Mouse (Mus musculus) liver, embryonic 12.5 days (tissue): Measurements from ENCODE around the gene Xndc1. TPM values are rescaled to one million over a fixed set of nuclear protein-coding genes. Genes with fewer than 3 reads are reported as not detected.

Experiments used
- ATAC-seq: fragments of 200-750 bp; cut with Nextera tagmentation; 2 replicates; pipeline ENCODE4 v1.8.0; 2017; ENCODE audit warnings: moderate number of reproducible peaks, mild to moderate bottlenecking, moderate library complexity
- H3K27ac ChIP-seq: fragments of 300-500 bp; sonication (generic); 2 replicates; pipeline ENCODE4 v1.5.1; 2016; ENCODE audit warnings: mild to moderate bottlenecking
- H3K27me3 ChIP-seq: fragments of 300-500 bp; sonication (generic); replicated peaks from 2 replicates; pipeline ENCODE4 v1.6.1; 2016; ENCODE audit warnings: mild to moderate bottlenecking, moderate library complexity
- H3K36me3 ChIP-seq: fragments of 300-500 bp; sonication (generic); 2 replicates; pipeline ENCODE4 v1.6.1; 2016; ENCODE audit warnings: mild to moderate bottlenecking, moderate library complexity
- H3K4me1 ChIP-seq: fragments of 300-500 bp; sonication (generic); 2 replicates; pipeline ENCODE4 v1.6.1; 2016
- H3K4me2 ChIP-seq: fragments of 300-500 bp; sonication (generic); 2 replicates; pipeline ENCODE4 v1.6.1; 2016; ENCODE audit warnings: mild to moderate bottlenecking, moderate library complexity
- H3K4me3 ChIP-seq: fragments of 300-500 bp; sonication (generic); 2 replicates; pipeline ENCODE4 v1.5.1; 2016; ENCODE audit warnings: mild to moderate bottlenecking, moderate library complexity
- H3K9ac ChIP-seq: fragments of 300-500 bp; sonication (generic); 2 replicates; pipeline ENCODE4 v1.6.1; 2016; ENCODE audit warnings: mild to moderate bottlenecking, moderate library complexity
- H3K9me3 ChIP-seq: fragments of 300-500 bp; sonication (generic); replicated peaks from 2 replicates; pipeline ENCODE4 v1.6.1; 2016; ENCODE audit warnings: mild to moderate bottlenecking, moderate library complexity
- WGBS: fragments of 180-500 bp; shearing (Covaris S2); methylation state at CpG from one replicate; pipeline ENCODE4 v1.1.7; 2016; ENCODE audit not compliant: insufficient replicate concordance; 5-methylcytosine and 5-hydroxymethylcytosine counted together
- polyA plus RNA-seq: library from polyadenylated mRNA; unstranded; fragments of >200 nt; fragmentation: Nextera tagmentation; extraction: Ambion mirVana; gene quantifications from 2 replicates; pipeline ENCODE4 v1.2.1, GENCODE M21; 2016

Xndc1 gene
- polyA plus RNA-seq, 1 experiment from 2014 or later, result 21.0 TPM

DNA sequence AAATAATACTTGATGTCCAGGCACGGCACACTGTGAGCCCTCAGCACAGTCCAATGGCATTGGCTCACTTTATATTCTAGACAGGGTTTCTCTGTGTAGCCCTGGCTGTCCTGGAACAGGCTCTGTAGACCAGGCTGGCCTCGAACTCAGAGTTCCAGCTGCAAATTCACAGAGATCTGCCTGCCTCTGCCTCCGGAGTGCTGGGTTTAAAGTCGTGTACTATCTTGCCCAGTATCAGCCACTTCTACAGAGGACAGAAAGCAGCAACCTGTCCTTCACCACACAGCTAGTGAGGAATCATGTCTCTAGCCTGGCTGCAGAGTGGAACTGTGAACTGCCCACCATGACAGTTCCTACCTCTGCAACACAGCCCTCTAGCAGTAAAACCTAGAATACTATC lies 44.4 kb downstream of the Xndc1 start:
- peaks cover 28% of the 10 kb centered on the region for H3K27me3 ChIP-seq
- H3K4me3 ChIP-seq, result no peak overlapping the region
- no peak overlapping the region for H3K27ac ChIP-seq
- peaks cover 19% of the 10 kb centered on the region for H3K4me1 ChIP-seq
- WGBS, result 54% methylated on average over 4 of the region's 4 CpGs
- ATAC-seq, result no peak
- H3K9me3 ChIP-seq, result no peaks in the 10 kb centered on the region
- H3K36me3 ChIP-seq, result no peaks in the 10 kb centered on the region
- H3K4me2 ChIP-seq, result no peak overlapping the region
- H3K9ac ChIP-seq, result no peak overlapping the region

DNA sequence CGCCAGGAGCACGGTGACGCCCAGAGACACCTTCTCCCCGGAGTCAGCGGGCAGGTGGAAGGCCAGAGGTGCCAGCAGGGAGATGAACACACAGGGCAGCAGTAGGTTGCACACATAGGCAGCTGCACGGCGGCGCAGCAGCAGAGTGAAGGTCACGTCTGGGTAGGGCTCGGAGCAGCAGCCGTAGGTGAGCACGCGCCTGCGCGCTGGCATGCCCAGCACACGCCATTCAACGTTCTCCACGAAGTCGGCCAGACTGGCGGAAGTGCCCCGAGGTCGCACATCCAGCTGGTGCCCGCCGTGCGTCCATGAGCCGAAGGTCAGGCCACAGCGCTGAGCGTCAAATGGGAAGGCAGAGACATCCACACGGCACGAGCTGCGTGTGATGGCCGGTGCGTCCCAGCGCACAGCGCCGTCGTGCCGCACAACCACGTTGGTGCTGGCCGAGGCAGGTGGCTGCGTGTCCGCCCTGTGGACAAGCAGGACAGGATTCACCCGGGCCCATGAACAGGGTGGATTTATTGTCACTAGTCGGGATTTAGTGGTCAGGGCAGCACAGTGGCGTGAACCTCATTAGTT lies 47.9 kb downstream of the Xndc1 start:
- no peak overlapping the region for H3K4me2 ChIP-seq
- no peaks in the 10 kb centered on the region for H3K9me3 ChIP-seq
- H3K27me3 ChIP-seq, result peaks cover 22% of the 10 kb centered on the region
- H3K27ac ChIP-seq, result no peak overlapping the region
- peaks cover 11% of the 10 kb centered on the region for H3K4me1 ChIP-seq
- H3K4me3 ChIP-seq, result no peak overlapping the region
- no peak overlapping the region for H3K9ac ChIP-seq
- 65% methylated on average over 45 of the region's 45 CpGs for WGBS
- no peak for ATAC-seq
- peaks cover 5% of the 10 kb centered on the region for H3K36me3 ChIP-seq

DNA sequence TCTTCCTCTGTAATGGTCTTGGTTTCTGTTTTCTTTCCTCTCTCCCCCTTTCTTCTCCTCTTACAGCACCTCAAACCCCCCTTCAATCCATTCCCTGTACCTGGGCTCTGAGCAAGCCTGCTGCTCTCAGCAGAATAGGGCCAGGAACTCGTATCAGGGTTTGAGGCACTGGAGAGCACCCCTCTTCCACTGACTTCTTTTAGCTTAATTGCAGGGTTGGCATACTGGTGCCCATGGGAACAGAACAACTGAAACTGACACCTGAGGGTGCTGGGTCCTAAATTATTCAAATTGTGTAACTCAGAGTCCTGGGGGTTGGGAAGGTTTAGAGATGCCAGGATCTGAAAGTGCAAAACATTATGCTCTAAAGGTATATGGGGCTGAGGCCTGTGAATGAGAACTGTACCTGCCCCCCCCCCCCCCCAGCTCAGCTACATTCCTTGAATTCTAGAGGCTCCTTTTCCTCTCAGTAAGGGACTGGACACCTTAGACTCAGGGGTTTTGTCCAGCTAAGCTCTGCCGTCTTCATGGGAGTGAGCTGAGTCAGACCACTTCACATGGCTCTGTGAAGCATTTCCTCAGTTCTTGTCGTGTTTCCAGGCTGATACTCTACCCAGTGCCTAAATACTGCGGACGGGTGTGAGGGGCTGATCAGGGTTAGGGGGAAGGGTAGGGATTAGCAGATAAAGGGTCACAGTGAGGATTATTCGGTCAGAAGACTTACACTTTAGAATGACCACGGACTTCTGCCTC lies 51.4 kb downstream of the Xndc1 start, which contains the start of gene Chrna10:
TSS of gene Chrna10 (minus strand) at position 250 of the 753 bp plus-strand sequence.
- peaks cover 22% of the 10 kb centered on the region for H3K27me3 ChIP-seq
- no peak within 1 kb of the TSS for H3K27ac ChIP-seq
- no peak within 1 kb of the TSS for H3K9ac ChIP-seq
- H3K4me2 ChIP-seq, result no peak within 1 kb of the TSS
- peaks cover 11% of the 10 kb centered on the region for H3K4me1 ChIP-seq
- ATAC-seq, result no peak
- H3K36me3 ChIP-seq, result peaks cover 39% of the 10 kb centered on the region
- H3K9me3 ChIP-seq, result no peaks in the 10 kb centered on the region
- WGBS, result 43% methylated on average over 7 of the region's 7 CpGs
- H3K4me3 ChIP-seq, result no peak within 1 kb of the TSS

DNA sequence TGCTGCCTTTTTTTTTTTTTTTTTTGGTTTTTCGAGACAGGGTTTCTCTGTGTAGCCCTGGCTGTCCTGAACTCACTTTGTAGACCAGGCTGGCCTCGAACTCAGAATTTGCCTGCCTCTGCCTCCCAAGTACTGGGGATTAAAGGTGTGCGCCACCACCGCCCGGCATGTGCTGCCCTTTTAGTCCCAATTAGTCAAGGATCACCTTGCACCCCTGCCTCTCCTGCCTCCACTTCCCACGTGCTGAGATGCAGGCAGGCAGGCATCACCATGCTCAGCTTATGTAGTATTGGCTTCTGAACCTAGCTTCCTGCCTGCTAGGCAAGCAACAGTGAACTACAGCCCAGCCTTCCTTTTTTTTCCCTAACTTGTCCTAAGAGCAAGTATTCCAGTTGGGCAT lies 52.1 kb downstream of the Xndc1 start:
- H3K27me3 ChIP-seq, result peaks cover 18% of the 10 kb centered on the region

DNA sequence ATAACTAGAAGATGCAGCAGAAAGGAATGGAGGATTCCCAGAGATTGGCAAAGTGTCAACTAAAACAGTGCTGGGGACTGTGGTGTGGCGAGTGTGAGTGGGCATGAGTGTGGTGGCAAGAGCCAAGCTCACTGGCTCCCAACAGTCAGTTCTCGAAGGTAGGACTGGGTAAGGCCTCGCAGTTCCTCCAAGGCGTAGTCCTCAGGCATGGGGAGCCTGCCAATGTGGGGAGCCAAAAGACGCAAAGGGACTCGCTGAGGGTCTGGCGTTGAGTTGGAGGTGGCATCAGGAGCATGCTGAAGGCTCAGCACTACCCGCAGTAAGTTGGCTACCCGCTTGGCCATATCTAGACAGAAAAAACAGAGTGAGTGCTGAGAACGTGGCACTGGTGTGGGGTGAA lies 55.0 kb downstream of the Xndc1 start:
- H3K27ac ChIP-seq, result no peak overlapping the region
- no peak overlapping the region for H3K9ac ChIP-seq
- no peak overlapping the region for H3K4me2 ChIP-seq
- ATAC-seq, result no peak
- H3K27me3 ChIP-seq, result 0 out of 2 replicates have a peak, but pooled peaks cover 7% of the 10 kb centered on the region
- no peaks in the 10 kb centered on the region for H3K9me3 ChIP-seq
- H3K4me3 ChIP-seq, result no peak overlapping the region
- peaks cover 75% of the 10 kb centered on the region for H3K36me3 ChIP-seq
- no peaks in the 10 kb centered on the region for H3K4me1 ChIP-seq
- 91% methylated on average over 10 of the region's 10 CpGs for WGBS

More for the DNA sequence above, 52.1 kb downstream of the Xndc1 start:
- Histone ChIP-seq H3K9ac (no peak overlapping the region), H3K36me3 (peaks cover 46% of the 10 kb centered on the region), H3K4me1 (peaks cover 11% of the 10 kb centered on the region), H3K4me2 (no peak overlapping the region), H3K4me3 (no peak overlapping the region), H3K27ac (no peak overlapping the region), H3K9me3 (no peaks in the 10 kb centered on the region)
- ATAC-seq, result no peak
- 71% methylated on average over 6 of the region's 6 CpGs for WGBS

DNA sequence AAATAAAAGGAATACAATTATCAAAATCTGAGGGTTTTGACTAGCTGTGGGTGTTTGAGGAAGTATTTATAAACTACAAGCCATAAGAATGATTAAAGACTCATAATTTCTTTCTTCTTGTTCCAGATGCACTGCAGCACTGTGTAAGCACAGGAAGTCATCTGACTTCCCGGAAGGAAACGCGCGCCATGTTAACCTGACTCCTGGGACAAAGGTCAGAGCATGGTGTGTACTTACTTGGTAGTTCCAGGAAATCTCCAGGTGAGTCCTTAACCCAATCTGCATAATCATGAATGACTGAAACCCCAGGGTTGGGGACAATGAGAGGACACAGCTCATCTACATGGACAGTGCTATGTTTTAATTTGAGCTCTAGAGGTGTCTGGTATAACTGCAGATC lies 67.1 kb downstream of the Xndc1 start:
- no peak overlapping the region for H3K4me2 ChIP-seq
- H3K9me3 ChIP-seq, result no peaks in the 10 kb centered on the region
- peaks cover 88% of the 10 kb centered on the region for H3K36me3 ChIP-seq
- H3K4me3 ChIP-seq, result no peak overlapping the region
- no peaks in the 10 kb centered on the region for H3K27me3 ChIP-seq
- no peak for ATAC-seq
- WGBS, result 96% methylated on average over 4 of the region's 4 CpGs
- H3K27ac ChIP-seq, result no peak overlapping the region
- H3K4me1 ChIP-seq, result no peaks in the 10 kb centered on the region
- H3K9ac ChIP-seq, result no peak overlapping the region

Other genes starting within 250 kb of the Xndc1 start
- gene Phox2a, start 247.2 kb upstream of the Xndc1 start, polyA plus RNA-seq, result 0.07 and 0.08 TPM in 2 replicates
- 6.9 and 7.4 TPM in 2 replicates for gene Inppl1, start 227.3 kb upstream of the Xndc1 start, polyA plus RNA-seq
- gene Folr2, start 208.3 kb upstream of the Xndc1 start, polyA plus RNA-seq, result 3.0 and 3.2 TPM in 2 replicates
- 72.0 and 82.2 TPM in 2 replicates for gene Anapc15, start 201.8 kb upstream of the Xndc1 start, polyA plus RNA-seq
- 0.50 and 0.70 TPM in 2 replicates for gene Folr1, start 194.7 kb upstream of the Xndc1 start, polyA plus RNA-seq
- 82.3 and 82.5 TPM in 2 replicates for gene Lamtor1, start 159.6 kb upstream of the Xndc1 start, polyA plus RNA-seq
- gene Tomt, start 159.2 kb upstream of the Xndc1 start, polyA plus RNA-seq, result 0.14 and 0.30 TPM in 2 replicates
- 2.8 and 3.6 TPM in 2 replicates for gene Lrrc51, start 131.6 kb upstream of the Xndc1 start, polyA plus RNA-seq
- gene Numa1, start 131.4 kb upstream of the Xndc1 start, polyA plus RNA-seq, result 48.7 and 53.0 TPM in 2 replicates
- 4.5 and 4.9 TPM in 2 replicates for gene Il18bp, start 46.8 kb upstream of the Xndc1 start, polyA plus RNA-seq
- gene Rnf121, start within 50 bp of the Xndc1 start, polyA plus RNA-seq, result 12.7 and 13.4 TPM in 2 replicates
- 0.33 and 0.41 TPM in 2 replicates for gene Xntrpc, start 202 bp downstream of the Xndc1 start, polyA plus RNA-seq
- gene Trpc2, start 17.6 kb downstream of the Xndc1 start, polyA plus RNA-seq, result not detected in 2 replicates
- 0.12 and 0.42 TPM in 2 replicates for gene Art1, start 36.2 kb downstream of the Xndc1 start, polyA plus RNA-seq
- gene Art5, start 44.0 kb downstream of the Xndc1 start, polyA plus RNA-seq, result 0.18 and 0.36 TPM in 2 replicates
- gene Chrna10, start 51.3 kb downstream of the Xndc1 start, polyA plus RNA-seq, result not detected in 2 replicates
- gene Nup98, start 144.7 kb downstream of the Xndc1 start, polyA plus RNA-seq, result 30.4 and 31.0 TPM in 2 replicates
- gene Pgap2, start 144.7 kb downstream of the Xndc1 start, polyA plus RNA-seq, result 28.5 and 28.6 TPM in 2 replicates
- gene Rhog, start 190.5 kb downstream of the Xndc1 start, polyA plus RNA-seq, result 61.3 and 63.3 TPM in 2 replicates
- 19.5 and 19.9 TPM in 2 replicates for gene Stim1, start 202.3 kb downstream of the Xndc1 start, polyA plus RNA-seq